Mouse (Mus musculus) Patski (cell line): ENCODE results near the gene Plch1. TPM values are rescaled to one million over a fixed set of nuclear protein-coding genes. Genes with fewer than 3 reads are reported as not detected.

ENCODE experiments used
- ATAC-seq: fragments of 100-300 bp; one replicate; pipeline ENCODE4 v1.8.0; 2021
- CTCF ChIA-PET: fragments of 350-600 bp; sonication (Branson Sonifier 250); formaldehyde crosslinking; loops from one replicate; lab custom pipeline; 2022; ENCODE audit warnings: inconsistent platforms; lab: Charles Lee
- POLR2A ChIA-PET: fragments of 350-600 bp; sonication (Branson Sonifier 250); formaldehyde crosslinking; loops from one replicate; lab custom pipeline; 2022; ENCODE audit warnings: antibody characterized with exemption, inconsistent platforms; lab: Charles Lee
- DNase-seq: peaks from one replicate; pipeline ENCODE4 v3.0.0-alpha.2; 2011; ENCODE audit warnings: low read depth, low spot score
- H3K27me3 ChIP-seq: fragments of 371-371 bp; one replicate; pipeline ENCODE4 v1.5.1; 2021
- CTCF ChIP-seq: fragments of 100-300 bp; IDR thresholded peaks from one replicate; pipeline ENCODE4 v1.5.1; 2021
- in situ Hi-C: fragments of 300-500 bp; cut with MboI; formaldehyde crosslinking; loops from 3 replicates; pipeline ENCODE4 v1.11.1; 2018; ENCODE audit warnings: low pct_unique_long_range_greater_than_20kb, mixed read lengths
- polyA plus RNA-seq: library from polyadenylated mRNA; unstranded; gene quantifications from one replicate; pipeline ENCODE4 v1.2.3, GENCODE M21; 2021

Plch1 gene
- polyA plus RNA-seq, 1 experiment from 2014 or later = 18.4 TPM

DNA sequence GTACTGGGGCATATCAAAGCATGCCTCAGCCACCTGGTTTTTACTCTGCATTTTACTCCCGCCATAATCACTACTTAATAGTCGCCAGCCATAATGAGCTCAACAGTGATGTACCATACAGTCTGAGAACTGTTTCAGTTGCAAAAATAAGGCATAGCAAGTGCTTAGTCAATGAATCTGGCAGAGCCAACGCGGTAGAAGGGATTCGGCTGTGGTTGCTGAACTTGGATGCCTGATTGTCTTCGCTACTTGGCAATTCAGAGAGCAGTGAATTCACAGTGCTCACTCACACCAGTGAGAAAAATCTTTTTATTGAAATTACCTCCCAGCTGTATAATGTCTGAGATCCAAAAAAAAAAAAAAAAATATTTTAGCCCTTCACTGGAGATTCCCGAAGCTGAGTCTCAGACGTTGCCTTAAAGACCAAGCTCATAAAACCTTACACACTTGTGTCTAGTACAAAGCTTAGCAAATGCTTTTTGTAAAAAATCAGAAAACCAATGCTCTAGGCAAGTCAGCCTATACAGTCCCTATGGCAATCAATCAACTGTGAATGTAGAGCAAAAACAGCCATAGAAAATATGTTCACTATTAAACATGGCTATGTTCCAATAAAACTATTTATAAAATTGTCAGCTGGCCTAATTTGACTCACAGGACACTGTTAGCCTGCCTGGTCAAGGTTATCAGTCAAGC is 62.2 kb downstream of the Plch1 start:
- CTCF ChIA-PET = interaction anchor here (0.5 to 1.5 kb wide), 8 partner anchors 8 to 256 kb away, joined by 3 to 10 read pairs (median 3); no protein-coding TSS in a partner anchor
- in situ Hi-C loops = no loop called here
- POLR2A ChIA-PET = interaction anchor here (0.6 to 1.0 kb wide), 3 partner anchors 12 to 258 kb away, joined by 3 to 4 read pairs (median 3); no protein-coding TSS in a partner anchor
- DNase-seq (no peak), ATAC-seq (no peak)
- H3K27me3 ChIP-seq = no peaks in the 10 kb centered on the region
- TF ChIP-seq CTCF = no peak

DNA sequence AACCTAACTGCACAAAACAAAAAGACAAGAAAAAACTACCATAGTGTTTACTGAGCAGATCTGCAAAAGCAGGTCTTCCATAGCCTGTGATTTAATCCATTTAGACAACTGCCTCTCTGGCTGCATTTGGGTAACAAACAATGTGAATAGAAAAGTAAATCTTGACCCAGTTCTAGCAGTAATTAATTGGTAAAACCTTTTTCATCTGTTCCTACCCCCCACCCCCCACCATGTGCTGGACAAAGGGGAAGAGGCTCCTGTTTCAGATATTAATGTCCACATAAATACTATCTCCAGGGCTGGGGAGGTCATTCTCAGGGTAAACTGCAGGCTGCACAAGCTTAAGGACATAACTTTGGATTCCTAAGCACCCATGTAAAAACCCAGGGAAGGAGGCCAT is 63.5 kb downstream of the Plch1 start:
- in situ Hi-C loops = no loop called here
- CTCF ChIA-PET = interaction anchor here (1.0 to 1.5 kb wide), 3 partner anchors 10 to 86 kb away, joined by 3 to 10 read pairs (median 5); no protein-coding TSS in a partner anchor
- DNase-seq (no peak), ATAC-seq (no peak)
- no peaks in the 10 kb centered on the region for H3K27me3 ChIP-seq
- TF ChIP-seq CTCF = no peak
- POLR2A ChIA-PET = no interaction called here

- H3K27me3 ChIP-seq = no peaks in the 10 kb centered on the region
- in situ Hi-C loops = no loop called here
- ChIA-PET POLR2A (interaction anchor here (1.0 kb wide), 1 partner anchor 13 kb away, joined by 3 read pairs; no protein-coding TSS in a partner anchor), CTCF (interaction anchor here (0.8 to 2.1 kb wide), 4 partner anchors 8 to 52 kb away, joined by 3 to 6 read pairs (median 4); no protein-coding TSS in a partner anchor)
- DNase-seq (no peak), ATAC-seq (no peak)
- no peak for TF ChIP-seq CTCF
Observed at GRCm38 (mm10) chr3:63823874-63824400, 75.3 kb downstream of the Plch1 start.

DNA sequence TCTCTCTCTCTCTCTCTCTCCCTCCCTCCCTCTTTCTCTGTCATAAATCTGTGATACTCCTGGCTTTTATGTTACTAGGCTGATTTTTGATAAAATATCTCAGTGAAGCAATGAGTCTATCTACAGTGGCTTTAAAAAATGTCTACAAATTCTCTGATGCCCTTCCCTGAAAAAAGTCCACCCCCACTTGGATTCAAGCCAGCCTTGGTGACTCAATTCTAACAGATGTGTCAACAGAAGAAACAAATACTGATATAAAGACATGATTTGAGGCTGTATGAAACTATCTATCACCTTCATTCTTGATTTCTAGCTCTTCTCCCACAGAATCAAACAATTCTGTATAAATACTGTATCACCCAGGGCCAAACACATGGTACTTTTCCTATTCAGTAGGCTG is 76.6 kb downstream of the Plch1 start:
- ChIA-PET CTCF (interaction anchor here (1.1 to 2.1 kb wide), 2 partner anchors 10 to 61 kb away, joined by 3 to 6 read pairs; no protein-coding TSS in a partner anchor), POLR2A (interaction anchor here (0.9 kb wide), 1 partner anchor 15 kb away, joined by 3 read pairs; no protein-coding TSS in a partner anchor)
- DNase-seq = no peak
- TF ChIP-seq CTCF = no peak
- H3K27me3 ChIP-seq = no peaks in the 10 kb centered on the region
- ATAC-seq = no peak
- in situ Hi-C loops = no loop called here

DNA sequence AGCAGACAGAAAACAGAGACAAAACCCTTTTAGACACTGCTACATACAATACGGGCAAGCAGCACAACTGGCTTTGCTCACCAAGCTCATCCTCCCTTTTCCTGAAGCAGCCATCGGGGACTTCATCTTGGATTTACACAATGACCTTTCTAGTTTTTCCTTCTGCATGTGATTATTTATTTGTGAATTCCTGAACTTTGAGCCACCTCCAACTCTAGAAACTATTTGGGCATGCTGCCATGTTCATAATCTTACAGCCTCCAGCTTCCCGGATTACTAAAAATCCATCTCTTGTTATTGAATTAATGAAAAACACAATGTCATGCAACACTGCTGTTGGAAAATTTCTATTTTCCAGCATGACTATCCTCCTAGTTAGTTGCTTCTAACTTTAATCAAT is 84.1 kb downstream of the Plch1 start:
- H3K27me3 ChIP-seq = no peaks in the 10 kb centered on the region
- no peak for TF ChIP-seq CTCF
- ATAC-seq (peak; percentile 23), DNase-seq (peak; percentile 68)
- in situ Hi-C loops = no loop called here
- CTCF ChIA-PET = interaction anchor here (1.0 to 3.4 kb wide), 3 partner anchors 14 to 419 kb away, joined by 3 to 23 read pairs (median 3); no protein-coding TSS in a partner anchor
- POLR2A ChIA-PET = no interaction called here

- in situ Hi-C loops = no loop called here
- TF ChIP-seq CTCF = no peak
- H3K27me3 ChIP-seq = no peaks in the 10 kb centered on the region
- POLR2A ChIA-PET = no interaction called here
- DNase-seq (no peak), ATAC-seq (no peak)
- CTCF ChIA-PET = interaction anchor here (3.4 kb wide), 1 partner anchor 19 kb away, joined by 23 read pairs; no protein-coding TSS in a partner anchor
Observed at GRCm38 (mm10) chr3:63814203-63814602, 85.1 kb downstream of the Plch1 start.

- POLR2A ChIA-PET = no interaction called here
- TF ChIP-seq CTCF = no peak
- no peaks in the 10 kb centered on the region for H3K27me3 ChIP-seq
- DNase-seq (no peak), ATAC-seq (no peak)
- in situ Hi-C loops = no loop called here
- CTCF ChIA-PET = interaction anchor here (0.8 to 1.2 kb wide), 2 partner anchors 12 to 15 kb away, joined by 3 read pairs; no protein-coding TSS in a partner anchor
Observed at GRCm38 (mm10) chr3:63806906-63807305, 92.4 kb downstream of the Plch1 start.

DNA sequence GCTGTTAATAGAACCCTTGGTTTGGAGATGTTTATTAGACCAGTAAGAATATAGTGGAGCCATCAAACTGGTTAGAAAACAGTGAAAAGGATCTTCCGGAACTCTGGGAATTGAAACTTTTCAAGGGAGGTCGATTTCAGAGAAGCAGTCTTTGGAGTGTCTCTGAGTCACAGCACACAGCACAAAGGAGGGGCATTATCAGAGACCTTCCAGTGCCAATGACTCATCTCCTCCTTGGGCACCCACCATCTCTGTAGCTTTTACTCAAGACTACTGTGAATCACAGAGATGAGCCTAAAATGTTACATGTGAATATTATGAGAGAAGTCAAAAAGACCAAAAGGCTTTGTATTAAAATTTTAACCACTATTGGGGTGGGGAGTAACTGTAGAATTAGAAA is 93.8 kb downstream of the Plch1 start:
- in situ Hi-C loops = no loop called here
- ATAC-seq = peak; percentile 84
- CTCF ChIA-PET = interaction anchor here (0.9 to 1.6 kb wide), 3 partner anchors 13 to 27 kb away, joined by 3 to 4 read pairs (median 3); no protein-coding TSS in a partner anchor
- no peaks in the 10 kb centered on the region for H3K27me3 ChIP-seq
- no peak for TF ChIP-seq CTCF
- POLR2A ChIA-PET = interaction anchor here (1.2 kb wide), 1 partner anchor 55 kb away, joined by 3 read pairs; no protein-coding TSS in a partner anchor
- DNase-seq = no peak

DNA sequence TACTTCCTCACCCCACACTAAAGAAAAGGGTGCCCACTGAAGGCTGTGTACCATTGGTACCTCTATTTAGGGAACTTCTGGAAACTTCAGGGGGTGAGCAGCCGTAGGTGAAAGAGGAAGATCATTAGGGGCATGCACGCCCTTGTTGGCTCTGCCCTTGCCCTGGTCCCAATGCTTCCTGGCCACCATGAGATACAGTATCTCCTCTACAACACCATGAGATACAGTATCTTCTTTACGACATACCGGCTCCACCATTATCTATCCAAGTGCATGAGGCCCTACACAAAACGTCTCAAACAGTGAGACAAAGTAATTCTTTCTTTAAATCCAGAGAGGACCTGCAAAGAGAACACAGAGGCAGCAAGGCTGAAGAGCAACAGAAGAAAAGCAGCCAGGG is 98.6 kb downstream of the Plch1 start:
- in situ Hi-C loops = no loop called here
- no peak for TF ChIP-seq CTCF
- no peaks in the 10 kb centered on the region for H3K27me3 ChIP-seq
- no peak for ATAC-seq
- ChIA-PET POLR2A (interaction anchor here (1.0 kb wide), 1 partner anchor 10 kb away, joined by 3 read pairs; no protein-coding TSS in a partner anchor), CTCF (interaction anchor here (1.0 kb wide), 2 partner anchors 12 to 15 kb away, joined by 3 read pairs; no protein-coding TSS in a partner anchor)
- DNase-seq = no peak

DNA sequence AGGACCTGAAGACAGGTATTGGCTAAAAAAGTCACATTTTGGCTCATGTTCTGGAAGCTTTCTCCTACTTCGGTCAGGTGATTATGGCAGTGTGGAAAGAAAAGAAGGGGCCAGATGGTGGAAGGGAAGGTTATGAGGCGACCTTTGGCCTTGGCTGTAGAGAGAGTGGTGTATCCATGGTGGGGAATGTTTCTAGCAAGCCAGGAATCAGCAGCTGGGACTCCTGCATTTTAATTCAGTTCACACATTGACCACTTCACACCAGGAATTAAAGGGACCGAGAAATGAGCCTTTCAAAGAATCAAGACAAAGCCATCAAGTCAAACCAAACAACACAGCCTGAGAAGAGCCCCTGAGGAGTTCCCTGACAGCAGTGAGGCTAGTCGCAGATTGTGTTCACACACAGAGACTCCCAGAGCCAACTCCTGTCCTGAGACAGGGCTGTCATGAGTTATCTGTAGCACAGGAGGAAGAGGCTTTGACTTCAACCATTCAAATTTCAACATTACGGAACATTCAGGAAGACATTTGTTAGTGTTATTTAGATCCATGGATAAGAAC is 112.4 kb downstream of the Plch1 start:
- in situ Hi-C loops = no loop called here
- no peak for DNase-seq
- no peaks in the 10 kb centered on the region for H3K27me3 ChIP-seq
- CTCF ChIA-PET = interaction anchor here (2.4 kb wide), 1 partner anchor 11 kb away, joined by 8 read pairs; no protein-coding TSS in a partner anchor
- ATAC-seq = no peak
- TF ChIP-seq CTCF = no peak
- POLR2A ChIA-PET = no interaction called here
